Mouse (Mus musculus) WW6 (cell line): ENCODE results near the gene Smco3.

Source experiments
- DNase-seq: peaks from one replicate; pipeline ENCODE4 v3.0.0-alpha.2; 2013; ENCODE audit warnings: low read depth, low spot score

Gene Smco3

DNA sequence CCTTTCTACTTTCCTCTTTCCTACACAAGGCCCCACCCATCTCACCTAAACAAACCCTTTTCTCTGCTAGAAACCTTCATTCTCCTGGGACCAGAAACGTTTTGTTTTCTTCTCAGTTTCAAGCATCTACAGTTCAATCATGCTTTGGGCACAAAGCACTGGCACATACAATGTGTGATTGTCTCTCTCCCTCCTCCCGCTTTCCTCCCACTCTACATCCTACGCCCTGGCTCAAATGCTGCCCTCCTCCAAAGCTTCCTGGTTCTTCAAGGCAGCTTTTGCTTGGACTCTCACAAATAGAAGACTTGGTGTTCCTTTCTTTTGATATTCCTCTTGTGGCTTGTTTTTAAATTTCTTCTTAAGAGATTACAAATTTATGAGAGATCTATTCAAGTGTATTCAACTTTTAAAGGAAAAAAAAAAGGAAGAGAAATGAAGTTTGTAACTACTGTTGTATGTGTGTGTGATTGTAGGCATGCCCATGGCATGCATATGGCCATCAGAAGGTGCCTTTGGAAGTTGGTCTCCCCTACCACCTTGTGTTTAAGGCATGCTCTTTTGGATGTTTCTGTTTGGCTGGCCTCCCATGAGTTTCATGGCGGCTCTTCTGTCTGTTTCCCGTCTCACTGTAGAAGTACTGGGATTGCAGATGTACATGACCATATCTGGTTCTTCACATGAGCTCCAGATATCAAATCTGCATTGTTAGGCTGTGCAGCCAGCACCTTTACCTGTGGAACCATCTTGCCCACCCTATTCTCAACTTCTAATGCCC is 10.6 kb upstream of the Smco3 start:
- DNase-seq, result no peak

DNA sequence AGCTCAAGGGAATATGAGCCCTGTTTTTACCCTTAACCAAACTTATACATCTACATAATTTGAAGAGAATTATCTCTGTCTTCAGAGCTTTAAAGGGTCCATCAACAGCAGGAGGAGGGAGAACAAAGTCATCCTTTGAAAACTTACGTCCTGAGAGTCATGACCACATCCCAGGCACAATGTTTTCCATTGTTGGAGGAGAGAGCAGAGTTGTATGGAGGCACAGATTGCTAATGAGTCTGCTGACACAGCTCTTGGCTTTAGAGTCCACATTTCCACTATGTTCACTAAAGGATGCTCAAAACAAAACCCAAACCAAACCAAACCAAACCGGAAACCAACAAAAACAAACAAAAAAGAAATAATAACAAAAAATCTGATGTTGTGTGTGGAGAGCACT is 9.7 kb upstream of the Smco3 start:
- DNase-seq, result no peak

DNA sequence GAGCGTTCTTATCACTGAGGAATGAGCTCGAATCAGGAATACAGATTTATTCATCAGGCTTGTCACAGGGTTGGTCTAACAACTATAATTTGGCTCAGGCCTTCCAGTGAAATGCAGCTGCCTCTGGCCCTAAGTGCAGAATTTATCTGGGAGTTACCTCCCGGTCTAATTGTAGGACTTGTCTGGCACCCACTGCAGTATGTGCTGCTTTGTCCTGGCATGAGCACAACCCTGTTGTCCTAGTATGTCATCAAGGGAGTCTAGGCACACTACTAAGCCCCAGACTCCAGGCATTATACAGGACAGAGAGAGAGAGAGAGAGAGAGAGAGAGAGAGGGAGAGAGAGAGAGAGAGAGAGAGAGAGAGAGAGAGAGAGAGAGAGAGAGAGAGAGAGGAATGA is 2.1 kb upstream of the Smco3 start:
- DNase-seq, result no peak

DNA sequence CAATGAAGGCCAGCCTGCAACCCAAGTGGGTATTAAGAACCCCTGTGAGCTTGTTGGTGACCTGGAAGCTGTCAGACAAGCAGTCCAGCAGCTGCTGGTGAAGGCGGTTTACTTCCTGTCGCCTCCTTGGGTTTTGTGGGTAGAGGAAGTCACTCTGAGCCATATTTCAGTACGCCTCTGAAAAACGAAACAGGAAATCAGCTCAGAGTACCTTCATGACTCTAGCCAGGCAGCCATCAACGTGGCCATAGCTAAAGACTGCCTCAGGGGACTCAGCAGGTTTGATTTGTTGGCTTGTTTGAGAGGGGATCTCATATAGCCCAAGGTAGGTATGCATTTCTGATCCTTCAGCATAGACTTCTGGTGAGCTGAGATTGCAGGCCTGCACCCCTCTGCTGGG is 3.5 kb downstream of the Smco3 start:
- no peak for DNase-seq

DNA sequence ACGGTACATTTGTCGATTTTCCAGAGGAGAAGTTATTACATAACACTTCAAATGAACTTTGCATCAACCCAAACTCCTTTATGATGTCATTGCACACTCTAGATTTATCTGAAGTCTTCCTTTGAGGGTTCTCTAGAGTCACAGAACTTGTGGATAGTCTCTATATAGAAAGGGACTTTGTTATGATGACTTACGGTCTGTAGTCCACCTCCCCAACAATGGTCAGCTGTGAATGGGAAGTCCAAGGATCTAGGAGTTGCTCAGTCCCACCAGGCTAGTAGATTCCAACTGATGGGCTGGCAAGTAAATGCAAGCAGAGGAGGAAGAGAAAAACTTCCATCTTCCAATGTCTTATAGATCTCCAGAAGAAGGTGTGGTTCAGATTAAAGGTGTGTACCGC is 6.6 kb downstream of the Smco3 start:
- no peak for DNase-seq

DNA sequence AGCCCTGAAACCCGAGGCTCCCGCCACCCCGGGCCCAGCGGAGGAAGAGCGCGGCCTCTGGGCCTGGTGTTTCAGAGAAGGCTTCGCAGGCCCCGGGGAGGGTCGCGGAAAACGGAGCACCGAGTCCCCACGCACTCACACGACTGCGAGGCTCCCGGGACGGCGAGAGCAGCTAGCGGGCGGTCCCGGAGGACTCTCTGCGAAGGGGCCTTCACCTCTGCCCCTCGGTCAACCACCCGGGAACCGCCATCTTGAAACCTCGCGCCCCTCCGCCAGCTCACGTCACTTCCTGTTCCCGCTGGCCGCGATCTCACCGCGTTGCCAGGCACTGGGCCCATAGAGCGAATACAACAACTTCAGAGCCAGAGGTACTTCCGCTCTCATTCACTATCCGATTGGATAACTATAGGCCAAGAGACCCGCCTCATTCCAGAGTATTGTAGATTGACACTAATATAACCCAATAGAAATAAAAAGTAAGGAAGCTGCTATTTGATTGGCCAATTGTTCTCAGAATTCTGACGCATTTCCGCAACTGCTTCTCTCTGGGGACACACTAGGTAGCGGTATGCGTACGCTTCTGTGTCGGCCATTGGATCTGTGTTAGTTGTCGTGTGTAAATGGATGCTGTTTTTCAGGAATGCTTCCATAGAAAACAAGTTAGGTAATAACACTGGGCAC is 7.2 kb downstream of the Smco3 start, which contains the start of gene Wbp11:
Wbp11 (minus strand) TSS at position 353 of the 681 bp plus-strand sequence.
- DNase-seq, result peak; percentile 96

DNA sequence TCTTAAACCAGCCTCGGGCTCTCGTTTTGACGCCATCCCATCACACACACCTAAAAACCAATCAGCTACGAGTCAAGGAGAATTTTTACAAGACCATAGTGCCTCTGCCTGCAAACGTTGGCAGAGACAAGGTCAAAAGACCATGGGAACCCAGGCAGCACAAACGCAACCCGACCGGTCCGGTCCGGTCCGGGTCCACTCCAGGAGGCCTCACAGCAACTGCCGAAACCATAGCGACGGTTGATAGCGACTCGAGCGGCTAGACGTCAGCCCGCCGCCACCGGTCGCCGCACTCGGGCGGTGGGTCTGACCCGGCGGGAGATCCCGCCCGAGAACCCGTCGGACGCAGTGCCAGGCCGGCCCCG is 7.8 kb downstream of the Smco3 start, which contains the start of gene BC049715:
BC049715 (plus strand) TSS at position 111 of the 365 bp plus-strand sequence.
- DNase-seq, result no peak

DNA sequence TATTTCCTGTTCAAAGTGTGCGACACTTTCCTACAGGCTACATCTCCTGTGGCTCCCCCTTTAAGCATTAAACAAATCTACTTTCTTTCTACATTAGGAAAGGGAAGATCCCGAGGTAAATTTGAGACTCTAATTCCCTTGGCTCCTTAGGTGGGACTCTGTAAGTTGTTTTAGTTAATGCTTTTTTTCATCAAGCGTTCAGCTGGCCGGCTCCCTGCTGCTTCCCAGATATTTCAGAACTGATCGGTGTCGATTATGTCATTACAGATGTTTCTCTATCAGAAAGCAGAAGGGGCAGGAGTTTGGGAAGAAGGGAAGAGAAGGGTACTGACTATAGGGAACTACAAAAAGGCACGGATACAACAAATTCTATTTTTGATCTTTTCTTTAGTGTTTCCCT is 8.1 kb downstream of the Smco3 start:
- DNase-seq, result no peak

DNA sequence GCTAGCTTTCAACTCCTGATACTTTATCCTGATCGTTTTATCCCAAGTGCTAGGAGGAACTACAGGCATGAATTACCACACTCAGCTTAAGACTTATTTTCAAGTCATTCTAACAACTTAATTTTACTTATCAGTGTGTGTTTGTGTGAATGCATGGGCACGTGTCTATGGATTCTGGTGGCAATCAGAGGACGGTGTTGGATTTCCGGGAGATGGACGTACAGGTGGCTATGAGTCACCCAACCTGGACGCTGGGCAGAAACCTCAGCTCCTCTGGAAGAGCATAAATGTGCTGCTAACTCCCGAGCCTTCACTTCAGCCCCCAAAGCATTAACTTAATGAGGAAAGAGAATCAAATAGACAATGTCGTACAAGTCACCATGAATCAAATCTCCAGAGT is 10.3 kb downstream of the Smco3 start:
- no peak for DNase-seq

DNA sequence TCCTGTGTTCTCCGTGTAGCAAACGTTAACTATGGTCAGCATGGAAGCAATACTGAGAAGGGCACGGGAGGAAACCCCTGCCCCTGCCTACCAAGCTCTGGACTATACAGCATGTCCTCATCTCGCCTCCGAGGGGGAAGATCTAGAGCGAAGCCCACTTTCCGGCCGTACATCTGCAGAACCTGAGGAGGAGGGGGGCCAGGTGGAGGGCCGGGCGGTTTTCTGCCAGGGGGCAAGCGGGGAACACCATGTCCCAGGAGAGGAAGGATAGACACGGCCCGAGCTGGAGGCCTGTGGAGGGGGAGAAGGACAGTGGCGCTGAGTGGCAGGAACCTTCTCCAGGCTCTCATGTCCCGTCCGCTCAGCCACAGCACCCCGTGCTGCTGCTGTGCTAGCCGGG is 14.2 kb downstream of the Smco3 start:
- no peak for DNase-seq

DNA sequence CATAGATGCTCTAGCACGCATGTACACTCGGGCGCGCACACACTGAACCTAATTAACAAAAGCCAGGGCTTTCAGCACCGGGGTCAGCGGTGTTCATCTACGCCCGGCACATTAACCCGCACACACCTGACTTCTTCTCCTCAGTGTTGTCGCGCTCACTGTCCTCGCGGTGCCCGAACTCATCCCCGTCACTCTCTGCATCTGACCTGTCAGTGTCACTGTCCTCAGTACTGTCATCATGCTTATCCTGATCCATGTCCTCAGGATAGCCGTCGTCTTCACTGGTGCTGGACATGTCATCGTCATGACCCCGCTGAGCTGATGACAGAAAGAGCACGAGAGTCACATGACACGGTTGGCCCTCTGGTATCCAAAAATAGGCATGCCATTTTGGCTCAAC is 14.9 kb downstream of the Smco3 start:
- no peak for DNase-seq

DNA sequence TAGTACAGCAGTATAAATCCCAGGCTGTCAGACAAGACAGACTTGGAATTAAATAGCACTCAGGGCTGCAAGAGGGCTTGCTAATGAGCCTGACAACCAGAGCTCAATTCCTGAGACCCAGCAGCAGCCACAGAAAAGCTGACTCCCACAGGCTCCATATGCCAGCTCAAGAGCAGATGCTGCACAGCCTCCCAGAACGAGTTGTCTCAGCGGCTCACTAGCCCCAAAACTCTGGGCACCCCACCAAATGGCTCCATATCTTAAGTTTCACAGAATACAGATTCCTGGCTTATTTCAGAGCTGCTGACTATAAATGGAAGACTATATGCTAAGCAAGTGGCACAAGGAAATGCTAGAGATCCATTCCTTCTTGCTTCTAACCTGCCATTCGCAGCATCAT is 17.7 kb downstream of the Smco3 start:
- no peak for DNase-seq

DNA sequence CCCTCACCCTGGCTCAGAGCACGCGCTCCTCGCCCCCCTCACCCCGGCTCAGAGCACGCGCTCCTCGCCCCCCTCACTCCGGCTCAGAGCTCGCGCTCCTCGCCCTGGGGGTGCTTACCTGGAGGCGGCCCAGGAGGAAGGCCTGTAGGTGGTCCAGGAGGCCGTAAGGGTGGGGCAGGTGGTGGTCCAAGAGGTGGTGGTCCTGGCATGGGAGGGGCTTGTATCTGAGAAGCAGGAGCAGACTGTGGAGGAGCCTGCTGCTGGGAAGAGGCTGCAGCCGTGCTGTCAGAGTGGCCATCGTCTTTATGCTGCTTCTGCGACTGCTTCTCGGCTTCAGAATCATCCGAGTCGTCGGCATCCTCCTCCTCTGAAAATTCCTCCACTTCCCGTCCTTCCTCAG is 18.4 kb downstream of the Smco3 start:
- DNase-seq, result no peak

DNA sequence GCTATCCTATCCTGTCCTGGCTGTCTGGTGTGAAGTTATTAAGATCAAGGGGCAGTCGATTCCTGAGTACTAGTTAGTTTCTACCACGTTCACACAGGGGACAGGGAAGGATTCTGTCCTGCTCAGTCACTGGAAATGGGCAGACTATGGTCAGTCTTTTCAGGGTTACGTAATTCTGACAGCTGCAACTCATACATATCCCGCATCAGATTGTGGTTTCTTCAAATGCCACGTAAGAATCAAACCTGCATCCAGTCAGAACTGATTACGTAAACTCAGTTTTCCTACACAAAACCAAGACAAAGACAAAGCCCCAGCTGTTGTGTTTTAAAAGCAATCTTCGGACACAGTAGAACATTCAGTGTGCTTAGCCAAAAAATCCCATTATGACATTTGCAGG is 19.9 kb downstream of the Smco3 start:
- DNase-seq, result no peak

DNA sequence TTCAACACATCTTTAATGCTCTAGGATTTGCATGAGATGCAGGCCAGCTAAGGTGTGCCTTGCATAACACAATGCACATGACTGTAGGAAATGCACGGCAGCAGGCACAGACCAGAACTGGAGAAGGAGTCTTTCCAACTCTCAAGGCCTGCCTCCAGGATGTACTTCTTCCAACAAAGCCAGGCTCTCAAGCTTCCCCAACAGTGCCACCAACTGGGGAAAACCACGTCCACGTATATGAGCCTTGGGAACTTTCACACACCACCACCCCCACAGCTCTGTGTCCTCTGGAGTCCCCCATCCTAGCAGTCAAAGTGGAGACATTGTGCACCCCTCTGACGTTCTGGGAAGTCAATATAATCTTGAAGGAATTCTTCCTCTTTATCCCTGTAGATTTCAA is 22.1 kb downstream of the Smco3 start:
- DNase-seq, result no peak

DNA sequence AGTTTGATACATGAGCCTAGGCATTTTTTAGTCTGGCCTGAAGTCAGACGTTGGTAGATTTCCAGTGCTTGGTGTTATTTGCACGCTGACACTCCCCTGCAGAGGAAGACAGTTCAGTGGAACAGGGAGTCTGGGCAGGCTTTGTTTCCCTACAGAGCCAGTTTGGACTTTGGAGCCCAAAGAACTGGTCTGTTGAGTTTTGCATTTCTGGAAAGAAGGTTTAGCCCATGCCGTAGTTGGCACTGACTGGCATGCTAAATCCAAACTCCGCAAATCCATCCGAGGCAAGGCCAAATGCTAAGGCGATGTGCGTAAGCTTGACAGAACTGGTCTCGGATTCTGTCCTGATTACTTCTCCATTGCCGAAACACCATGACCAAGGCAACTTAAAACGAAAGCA is 24.1 kb downstream of the Smco3 start:
- no peak for DNase-seq

DNA sequence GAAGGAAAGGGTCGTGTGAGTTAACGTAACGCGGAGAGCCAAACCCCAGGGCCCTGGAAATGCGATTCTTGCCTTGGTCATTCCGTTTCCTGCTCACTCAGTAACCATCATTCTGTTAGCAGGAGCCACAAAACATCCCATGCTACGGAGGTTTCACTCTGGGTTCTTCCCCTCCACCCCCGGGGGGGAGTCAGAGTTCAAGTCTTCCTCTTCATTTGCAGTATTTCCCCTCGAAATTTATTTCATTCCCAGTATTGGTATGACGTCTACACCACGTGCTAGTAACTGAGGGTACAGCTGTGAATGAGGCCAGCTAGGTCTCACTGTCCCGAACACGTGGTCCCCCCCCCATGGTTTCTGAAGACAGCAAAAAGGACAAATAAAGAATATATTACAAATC is 25.6 kb downstream of the Smco3 start:
- DNase-seq, result no peak

DNA sequence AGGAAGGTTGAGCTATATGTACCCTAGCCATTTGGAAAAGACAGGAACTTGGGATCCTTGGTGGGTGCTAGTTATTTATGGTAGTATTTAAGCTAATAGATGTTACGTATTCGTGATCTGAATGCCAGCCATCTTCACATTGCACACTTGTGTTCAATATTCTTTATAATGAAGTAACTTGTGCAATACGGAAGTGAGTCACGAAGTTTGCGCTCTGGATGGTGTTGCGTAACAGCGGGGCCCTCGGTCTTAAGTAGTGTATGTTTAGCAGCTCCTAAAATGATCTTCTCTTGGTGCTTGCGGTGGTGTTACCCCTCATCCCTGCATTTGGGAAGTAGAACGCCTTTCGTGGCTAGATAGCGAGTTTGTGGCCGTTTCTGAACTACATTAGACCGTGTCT is 26.2 kb downstream of the Smco3 start:
- no peak for DNase-seq

DNA sequence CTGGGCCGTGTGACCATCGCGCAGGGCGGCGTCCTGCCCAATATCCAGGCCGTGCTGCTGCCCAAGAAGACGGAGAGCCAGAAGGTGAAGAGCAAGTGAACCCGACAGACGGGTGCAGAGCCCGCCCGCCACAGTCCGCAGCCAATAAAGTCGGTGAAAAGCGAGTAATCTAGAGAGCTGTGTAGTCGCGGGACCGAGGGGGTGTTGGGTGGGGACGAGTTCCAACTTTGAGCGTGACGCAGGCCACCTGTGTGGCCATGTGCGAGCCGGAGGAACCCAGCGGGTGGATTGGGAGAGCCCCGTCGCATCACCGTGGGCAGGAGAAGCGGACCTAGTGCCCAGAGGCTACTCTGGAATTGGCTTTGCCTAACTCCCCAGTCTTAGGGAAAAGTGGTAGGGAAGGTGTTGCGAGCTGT is 26.6 kb downstream of the Smco3 start:
- DNase-seq, result no peak

DNA sequence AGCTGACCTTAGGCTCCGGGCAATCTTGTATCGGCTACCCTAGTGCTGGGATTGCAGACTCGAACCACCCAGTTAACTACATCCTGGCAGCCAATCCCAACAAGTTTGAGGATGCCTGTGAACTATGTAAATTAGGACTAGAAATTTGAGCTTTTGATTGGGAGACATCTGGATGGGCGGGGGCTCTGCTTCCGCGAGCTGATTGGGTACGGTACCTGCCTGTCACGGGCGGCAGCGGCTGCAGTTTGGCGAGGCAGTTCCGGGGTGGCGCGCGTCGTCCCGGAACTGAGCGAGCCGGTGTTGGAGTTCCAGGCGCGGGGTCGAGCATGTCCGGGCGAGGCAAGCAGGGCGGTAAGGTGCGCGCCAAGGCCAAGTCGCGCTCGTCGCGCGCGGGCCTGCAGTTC is 27.2 kb downstream of the Smco3 start, which contains the start of gene H2afj:
H2afj (plus strand) TSS at position 231 of the 404 bp plus-strand sequence.
- peak; percentile 95 for DNase-seq

DNA sequence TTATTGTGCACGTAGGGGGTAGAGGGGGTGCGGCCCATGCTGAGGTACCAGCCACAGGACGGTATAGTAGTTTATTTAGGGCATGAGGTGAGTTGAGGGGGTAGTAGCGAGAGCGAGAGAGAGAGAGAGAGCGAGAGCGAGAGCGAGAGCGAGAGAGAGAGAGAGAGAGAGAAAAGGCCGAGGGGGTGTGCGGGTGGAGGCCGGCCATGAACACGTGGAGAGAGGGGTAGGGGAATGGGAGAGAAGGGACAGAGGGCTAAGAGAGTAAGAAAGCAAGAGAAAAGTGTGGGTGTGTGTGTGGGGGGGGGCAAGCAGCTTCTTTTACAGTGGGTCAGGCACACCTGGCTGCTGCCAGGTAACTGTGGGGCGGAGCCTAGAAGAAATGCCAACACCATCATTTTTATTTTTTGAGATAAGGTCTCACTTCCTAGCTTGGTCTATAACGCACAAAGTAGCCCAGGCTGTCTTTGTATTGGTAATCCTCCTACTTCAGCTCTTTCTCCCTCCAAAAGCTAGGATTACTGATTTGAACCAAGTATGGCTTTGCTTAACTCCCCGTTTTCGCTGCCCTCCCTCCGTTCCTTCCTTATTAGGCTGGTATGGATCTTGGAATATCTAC is 27.7 kb downstream of the Smco3 start:
- DNase-seq, result no peak

DNA sequence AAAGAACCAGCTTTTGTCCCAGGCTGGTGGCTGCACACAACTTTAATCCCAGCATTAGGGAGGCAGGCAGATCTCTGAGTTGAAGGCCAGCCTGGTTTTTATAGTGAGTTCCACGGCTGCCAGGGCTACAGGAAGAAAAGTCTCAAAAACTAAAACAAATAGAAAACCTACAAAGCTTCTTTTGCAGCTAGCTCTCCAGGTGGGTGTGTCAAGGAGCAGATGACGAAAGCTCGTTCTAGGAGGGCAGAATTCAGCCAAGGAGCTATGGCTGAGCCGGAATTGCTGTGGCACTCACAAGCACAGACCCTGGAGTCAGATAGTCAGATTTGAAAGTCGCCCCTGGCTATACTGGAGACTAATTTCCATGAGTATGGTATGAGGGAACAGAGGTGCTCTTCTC is 28.4 kb downstream of the Smco3 start:
- DNase-seq, result no peak

DNA sequence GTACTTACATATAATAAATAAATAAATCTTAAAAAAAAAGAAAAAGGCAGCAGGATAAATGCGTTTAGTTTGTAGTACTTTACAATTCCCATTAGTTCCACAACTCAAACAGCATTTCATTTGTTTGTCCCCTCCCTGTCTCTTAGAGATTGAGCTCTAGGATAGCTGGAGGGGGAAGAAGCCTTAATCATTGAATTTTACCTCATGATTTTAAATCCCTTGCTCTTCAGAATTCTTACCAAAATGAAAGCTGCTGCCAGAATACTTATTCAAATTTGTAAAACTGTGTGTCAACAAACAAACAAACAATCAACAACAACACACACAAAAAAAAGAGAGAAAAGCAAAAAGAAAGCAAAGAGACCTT is 29.9 kb downstream of the Smco3 start:
- DNase-seq, result no peak
